Mouse (Mus musculus): ENCODE measurements around the gene C2cd6. TPM values are rescaled to one million over a fixed set of nuclear protein-coding genes. Genes with fewer than 3 reads are reported as not detected.

Gene C2cd6
- total and polyA plus RNA-seq, 3 experiments: not detected

DNA sequence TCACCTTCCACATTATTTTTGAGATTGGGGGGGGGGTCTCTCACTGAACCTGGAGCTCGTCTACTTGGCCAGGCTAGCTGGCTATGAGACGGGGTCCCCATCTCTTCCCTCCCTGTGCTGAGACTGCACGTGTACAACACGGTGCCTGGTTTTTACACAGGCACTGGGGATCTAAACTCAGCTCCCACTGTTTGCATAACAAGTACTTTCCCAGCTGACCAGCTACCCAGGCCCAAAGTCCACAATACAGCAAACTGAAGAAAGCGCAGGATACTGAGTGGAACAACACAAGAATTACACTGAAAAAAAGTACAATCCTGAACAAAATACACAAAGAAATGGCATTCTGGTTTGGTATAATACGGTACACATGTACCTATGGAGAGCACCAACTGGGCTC is 7.4 kb upstream of the C2cd6 start:
- no peaks in the 10 kb centered on the region for H3K27me3 ChIP-seq (replicated peaks)
- no peaks in the 10 kb centered on the region for H3K9me3 ChIP-seq (replicated peaks; ENCODE audit: low read length)
- H3K9ac ChIP-seq (ENCODE audit: insufficient read depth, low read depth): no peak overlapping the region
- no peak overlapping the region for H3K4me3 ChIP-seq (replicated peaks in 1 of 3; ENCODE audit: low read depth in 2 of 3, low read length in 2 of 3, poor library complexity in 1 of 3)
- H3K4me2 ChIP-seq (ENCODE audit: insufficient read depth, low read depth, poor library complexity, severe bottlenecking): no peak overlapping the region
- no peak for DNase-seq (ENCODE audit: extremely low read depth)
- dilution Hi-C loops (cut with MboI; ENCODE audit: extremely low pct_ligation_motif_present, extremely low pct_unique_long_range_greater_than_20kb, low sequenced_read_pairs) (no loop called here), in situ Hi-C loops (cut with MboI; ENCODE audit: low pct_ligation_motif_present, low pct_unique_long_range_greater_than_20kb, low sequenced_read_pairs) (no loop called here)
- no peak overlapping the region for H3K27ac ChIP-seq (ENCODE audit: insufficient read depth, low read depth)
- peaks cover 0 to 8% of the 10 kb centered on the region in 2 experiments for H3K36me3 ChIP-seq (replicated peaks in 1 of 2; ENCODE audit: control insufficient read depth in 1 of 2, insufficient read depth in 1 of 2, low read length in 1 of 2)
- TF ChIP-seq ZC3H11A (IDR thresholded peaks at IDR 0.05; ENCODE audit: low read depth, low read length): no peak
- no peak for TF ChIP-seq MAFK (IDR thresholded peaks at IDR 0.05; ENCODE audit: insufficient replicate concordance, low read length)
- no peak for TF ChIP-seq MAZ (IDR thresholded peaks at IDR 0.05; ENCODE audit: low read depth, low read length)
- TF ChIP-seq CTCF (conservative IDR thresholded peaks at IDR 0.05 in 1 of 2, IDR thresholded peaks at IDR 0.05 in 1 of 2; ENCODE audit: low read depth in 2 of 2, low read length in 2 of 2): no peak
- no peak for TF ChIP-seq EP300 (IDR thresholded peaks at IDR 0.05; ENCODE audit: low read length)
- no peak for TF ChIP-seq POLR2A (IDR thresholded peaks at IDR 0.05; ENCODE audit: low read depth, low read length)
- no peak for TF ChIP-seq NRF1 (IDR thresholded peaks at IDR 0.05; ENCODE audit: low read depth, low read length)
- TF ChIP-seq GABPA (IDR thresholded peaks at IDR 0.05; ENCODE audit: insufficient replicate concordance, low read depth, low read length): no peak
- no peak for TF ChIP-seq HCFC1 (IDR thresholded peaks at IDR 0.05; ENCODE audit: low read depth, low read length)
- TF ChIP-seq MXI1 (IDR thresholded peaks at IDR 0.05; ENCODE audit: low read depth, low read length): no peak
- no peak for TF ChIP-seq ETS1 (conservative IDR thresholded peaks at IDR 0.05; ENCODE audit: low read depth, low read length)
- TF ChIP-seq ZNF384 (IDR thresholded peaks at IDR 0.05; ENCODE audit: low read depth, low read length): no peak
- no peak for TF ChIP-seq E2F4 (IDR thresholded peaks at IDR 0.05; ENCODE audit: insufficient replicate concordance, low read depth, low read length)
- no peak for TF ChIP-seq BHLHE40 (IDR thresholded peaks at IDR 0.05; ENCODE audit: low read depth, low read length)
- no peak for TF ChIP-seq UBTF (IDR thresholded peaks at IDR 0.05; ENCODE audit: low read depth, low read length)
- no peak for TF ChIP-seq USF1 (IDR thresholded peaks at IDR 0.05; ENCODE audit: low read depth, low read length)
- no peak for TF ChIP-seq SIN3A (IDR thresholded peaks at IDR 0.05; ENCODE audit: low read length)
- H3K4me1 ChIP-seq (ENCODE audit: control insufficient read depth in 1 of 2, insufficient read depth in 2 of 2): peaks cover 0 to 5% of the 10 kb centered on the region in 2 experiments; a peak in 1 of 4 replicates
- H3K79me2 ChIP-seq (replicated peaks; ENCODE audit: control insufficient read depth, extremely low read depth, insufficient read depth, poor library complexity, severe bottlenecking): no peaks in the 10 kb centered on the region

DNA sequence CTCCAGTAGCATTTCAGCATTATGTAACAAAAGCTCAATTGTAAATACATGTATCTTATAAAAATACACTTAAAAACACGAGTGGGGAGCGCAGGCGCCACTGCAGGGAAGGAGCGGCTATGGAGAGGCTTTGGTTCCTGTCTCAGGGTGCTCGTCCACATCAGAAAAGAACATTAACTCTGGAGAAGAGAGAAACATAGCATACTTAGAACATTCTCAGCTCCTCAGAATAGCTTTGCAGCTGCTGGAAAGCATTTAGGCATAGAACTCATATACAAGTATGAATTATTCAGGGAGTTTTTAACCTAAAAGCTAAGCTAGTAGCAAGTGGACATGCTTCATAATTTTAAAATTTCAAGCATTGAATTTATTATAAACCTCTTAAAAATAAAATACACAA is 6.3 kb upstream of the C2cd6 start:
- Histone ChIP-seq H3K4me1 (ENCODE audit: control insufficient read depth in 1 of 2, insufficient read depth in 2 of 2) (peaks cover 0 to 5% of the 10 kb centered on the region in 2 experiments; a peak in 1 of 4 replicates), H3K36me3 (replicated peaks in 1 of 2; ENCODE audit: control insufficient read depth in 1 of 2, insufficient read depth in 1 of 2, low read length in 1 of 2) (peaks cover 0 to 8% of the 10 kb centered on the region in 2 experiments), H3K27ac (ENCODE audit: insufficient read depth, low read depth) (no peak overlapping the region), H3K9me3 (replicated peaks; ENCODE audit: low read length) (no peaks in the 10 kb centered on the region), H3K9ac (ENCODE audit: insufficient read depth, low read depth) (no peak overlapping the region), H3K4me3 (replicated peaks in 1 of 3; ENCODE audit: low read depth in 2 of 3, low read length in 2 of 3, poor library complexity in 1 of 3) (no peak overlapping the region), H3K4me2 (ENCODE audit: insufficient read depth, low read depth, poor library complexity, severe bottlenecking) (no peak overlapping the region), H3K79me2 (replicated peaks; ENCODE audit: control insufficient read depth, extremely low read depth, insufficient read depth, poor library complexity, severe bottlenecking) (no peaks in the 10 kb centered on the region), H3K27me3 (replicated peaks) (no peaks in the 10 kb centered on the region)
- dilution Hi-C loops (cut with MboI; ENCODE audit: extremely low pct_ligation_motif_present, extremely low pct_unique_long_range_greater_than_20kb, low sequenced_read_pairs) (no loop called here), in situ Hi-C loops (cut with MboI; ENCODE audit: low pct_ligation_motif_present, low pct_unique_long_range_greater_than_20kb, low sequenced_read_pairs) (no loop called here)
- no peak for DNase-seq (ENCODE audit: extremely low read depth)
- TF ChIP-seq SIN3A (IDR thresholded peaks at IDR 0.05; ENCODE audit: low read length) (no peak), SMC3 (IDR thresholded peaks at IDR 0.05; ENCODE audit: low read depth, low read length) (no peak), MEF2A (IDR thresholded peaks at IDR 0.05; ENCODE audit: borderline replicate concordance, low read depth, low read length) (no peak), JUN (IDR thresholded peaks at IDR 0.05; ENCODE audit: insufficient read depth, low read depth, low read length) (no peak), E2F4 (IDR thresholded peaks at IDR 0.05; ENCODE audit: insufficient replicate concordance, low read depth, low read length) (no peak), POLR2AphosphoS2 (IDR thresholded peaks at IDR 0.05; ENCODE audit: low read depth, low read length) (no peak), BHLHE40 (IDR thresholded peaks at IDR 0.05; ENCODE audit: low read depth, low read length) (no peak), JUND (conservative IDR thresholded peaks at IDR 0.05; ENCODE audit: low read depth, low read length) (no peak), IRF4 (IDR thresholded peaks at IDR 0.05; ENCODE audit: low read depth, low read length) (no peak), RCOR1 (conservative IDR thresholded peaks at IDR 0.05; ENCODE audit: low read depth, low read length) (no peak), CTCF (conservative IDR thresholded peaks at IDR 0.05 in 1 of 2, IDR thresholded peaks at IDR 0.05 in 1 of 2; ENCODE audit: low read depth in 2 of 2, low read length in 2 of 2) (no peak), KAT2A (IDR thresholded peaks at IDR 0.05; ENCODE audit: insufficient replicate concordance, low read length) (no peak), NRF1 (IDR thresholded peaks at IDR 0.05; ENCODE audit: low read depth, low read length) (no peak), ZC3H11A (IDR thresholded peaks at IDR 0.05; ENCODE audit: low read depth, low read length) (no peak), MAX (IDR thresholded peaks at IDR 0.05; ENCODE audit: low read length) (no peak), NELFE (IDR thresholded peaks at IDR 0.05; ENCODE audit: low read depth, low read length) (no peak), EP300 (IDR thresholded peaks at IDR 0.05; ENCODE audit: low read length) (no peak), MAFK (IDR thresholded peaks at IDR 0.05; ENCODE audit: insufficient replicate concordance, low read length) (no peak), ETS1 (conservative IDR thresholded peaks at IDR 0.05; ENCODE audit: low read depth, low read length) (no peak), GABPA (IDR thresholded peaks at IDR 0.05; ENCODE audit: insufficient replicate concordance, low read depth, low read length) (no peak)
